Mouse (Mus musculus): ENCODE results near the gene Cct4.
A peak's percentile ranks its signal among the peaks of the same experiment; 100 is the strongest.

Cct4 gene

GRCm38 (mm10) chr11:23029399-23029798 lies 39.1 kb downstream of the Cct4 start:
- DNase-seq (ENCODE audit: low read depth, low spot score): no peak

DNA sequence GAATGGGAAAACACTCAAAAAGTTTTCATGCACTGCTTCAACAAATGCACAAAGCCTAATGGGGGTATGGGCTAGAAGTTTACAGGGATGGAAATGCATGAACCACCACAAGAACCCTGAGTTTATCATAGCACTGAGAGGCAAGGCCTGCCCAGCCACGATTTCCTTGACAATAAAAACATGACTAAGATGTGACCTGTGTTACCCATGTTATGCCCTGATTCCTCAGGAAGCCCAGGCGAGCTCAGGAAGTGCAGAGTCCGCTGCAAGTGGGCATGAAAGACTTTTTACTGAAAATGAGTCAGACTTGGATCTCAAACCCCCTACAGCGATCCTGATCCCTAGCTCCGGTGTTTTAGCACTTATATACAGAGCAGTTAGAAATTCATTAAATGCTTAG lies 56.9 kb downstream of the Cct4 start:
- no peak for DNase-seq (ENCODE audit: low read depth, low spot score)

DNA sequence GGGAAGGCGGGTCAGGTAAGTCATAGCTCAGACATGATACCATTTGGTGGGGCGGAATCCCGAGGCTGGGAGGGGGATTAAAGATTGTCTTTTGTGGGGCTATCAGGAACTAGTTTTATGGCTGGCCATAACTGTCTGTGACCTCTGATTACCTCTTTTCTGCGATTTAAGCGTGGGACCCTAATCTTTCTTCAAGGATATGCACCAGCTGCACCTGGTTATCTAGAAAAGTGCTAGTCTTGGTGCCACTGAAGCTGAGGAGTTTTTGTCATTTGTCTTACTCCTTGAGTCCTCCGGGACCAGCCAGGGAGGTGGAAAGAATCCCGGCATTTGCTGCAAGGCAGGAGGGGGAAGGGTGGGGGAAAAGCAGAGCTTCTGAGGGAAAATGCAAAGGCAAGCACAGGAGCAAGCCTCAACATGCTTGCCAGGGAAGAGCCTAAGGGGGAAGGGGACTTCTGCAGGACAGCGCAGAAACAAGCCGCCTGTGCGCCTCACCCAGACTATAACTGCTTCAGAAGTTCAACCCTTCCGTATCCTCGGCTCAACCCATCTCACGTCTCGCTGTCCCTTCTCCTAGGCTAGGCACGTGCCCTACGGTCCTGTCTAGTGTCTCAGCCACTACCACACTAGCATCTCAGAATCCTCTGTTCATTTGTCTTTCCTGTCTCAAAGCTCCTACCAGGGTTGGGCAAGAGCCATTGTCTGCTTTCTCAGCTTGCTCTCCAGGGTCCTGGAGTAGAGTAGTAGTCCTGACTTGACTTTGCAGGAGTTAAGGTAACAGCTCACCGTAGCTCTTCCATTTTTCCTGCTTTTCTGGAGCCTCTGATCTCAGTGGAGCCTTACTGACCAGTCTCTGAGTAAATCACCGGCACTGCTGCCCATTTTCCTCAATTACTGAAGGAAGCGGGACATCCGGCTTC lies 57.6 kb downstream of the Cct4 start:
- peak; percentile 7 for DNase-seq (ENCODE audit: low read depth, low spot score)

- no peak for DNase-seq (ENCODE audit: low read depth, low spot score)
Observed at GRCm38 (mm10) chr11:23049642-23050041, 59.3 kb downstream of the Cct4 start.

GRCm38 (mm10) chr11:23052353-23052752 lies 62.0 kb downstream of the Cct4 start:
- no peak for DNase-seq (ENCODE audit: low read depth, low spot score)

Measured in embryo, embryonic 11.5 days (tissue).